Mouse (Mus musculus) forebrain, embryonic 10.5 days (tissue): Measurements from ENCODE around the gene Jade2. TPM values are rescaled to one million over a fixed set of nuclear protein-coding genes. Genes with fewer than 3 reads are reported as not detected.

Source experiments
- polyA plus RNA-seq: library from polyadenylated mRNA; unstranded; fragments of >200 nt; fragmentation: Nextera tagmentation; extraction: Ambion mirVana; gene quantifications from 2 replicates; pipeline ENCODE4 v1.2.1, GENCODE M21; 2016

The Jade2 gene
- polyA plus RNA-seq, 1 experiment from 2014 or later, result 0.64 TPM

Other genes starting within 250 kb of the Jade2 start
- gene Nhp2, start 237.9 kb downstream of the Jade2 start, polyA plus RNA-seq, result 273 and 279 TPM in 2 replicates
- gene Rmnd5b, start 221.8 kb downstream of the Jade2 start, polyA plus RNA-seq, result 37.2 and 39.1 TPM in 2 replicates
- gene N4bp3, start 206.8 kb downstream of the Jade2 start, polyA plus RNA-seq, result 19.4 and 21.1 TPM in 2 replicates
- 1.6 and 2.0 TPM in 2 replicates for gene D930048N14Rik, start 206.7 kb downstream of the Jade2 start, polyA plus RNA-seq
- 78.4 and 78.7 TPM in 2 replicates for gene 0610009B22Rik, start 168.8 kb downstream of the Jade2 start, polyA plus RNA-seq
- gene Sec24a, start 94.0 kb downstream of the Jade2 start, polyA plus RNA-seq, result 12.8 and 14.0 TPM in 2 replicates
- gene Sar1b, start 94.0 kb downstream of the Jade2 start, polyA plus RNA-seq, result 112 and 114 TPM in 2 replicates
- 138 and 144 TPM in 2 replicates for gene Cdkn2aipnl, start 110.0 kb upstream of the Jade2 start, polyA plus RNA-seq
- 199 TPM in 2 replicates for gene Ube2b, start 143.1 kb upstream of the Jade2 start, polyA plus RNA-seq
- 11.0 and 13.0 TPM in 2 replicates for gene Cdkl3, start 146.6 kb upstream of the Jade2 start, polyA plus RNA-seq
- 86.5 and 88.4 TPM in 2 replicates for gene Ppp2ca, start 241.0 kb upstream of the Jade2 start, polyA plus RNA-seq